10 mouse cellular contexts compared by ENCODE assay signal in the genomic region with DNA sequence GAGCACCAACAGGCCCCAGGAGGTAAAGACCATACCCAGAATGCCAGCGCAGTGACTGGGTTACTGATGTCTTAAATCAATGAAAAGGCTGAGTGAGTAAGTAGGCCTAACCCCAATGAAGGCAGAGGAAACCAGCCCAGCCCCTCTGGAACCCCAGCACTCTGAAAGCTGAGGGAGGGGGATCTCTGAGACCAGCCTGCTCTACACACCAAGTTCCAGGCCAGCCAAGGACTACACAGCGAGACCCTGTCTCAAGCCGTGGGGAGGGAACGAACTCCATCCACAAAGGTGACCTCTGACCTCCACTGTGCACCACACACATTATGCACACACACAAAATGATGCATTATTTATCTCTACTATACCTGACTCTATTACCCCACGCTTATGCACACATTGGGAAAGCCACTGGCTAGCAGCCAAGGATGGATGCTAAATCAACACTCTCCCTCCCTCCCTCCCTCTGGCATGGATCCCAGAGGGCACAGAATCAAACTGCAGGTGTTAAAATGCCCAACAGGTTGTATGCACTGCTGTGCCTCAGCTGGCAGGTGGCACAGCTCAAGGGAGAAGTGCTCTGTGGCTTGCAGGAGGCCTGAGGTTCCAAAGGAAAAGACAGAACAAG. TPM values are rescaled to one million over a fixed set of nuclear protein-coding genes. Genes with fewer than 3 reads are reported as not detected.
DNase-seq lines count a peak whose midpoint lies in the region; ATAC-seq and TF ChIP-seq lines count a peak whose summit lies in the region.
"Had no signal": no experiment of that assay in that cellular context is flagged by ENCODE, and none has a peak within 500 bp of the region (broad histone marks: within the 10 kb centered on the region; RNA-seq: fewer than 3 reads in every experiment).

No protein-coding gene starts in this region.

- H3K4me2 ChIP-seq in hindbrain, embryonic 16.5 days (ENCODE audit: low read length): no peak overlapping the region
- no peak overlapping the region for H3K4me2 ChIP-seq in lung, postnatal 0 days (replicated peaks; ENCODE audit: low read depth, low read length)

- DNase-seq in heart, embryonic 10.5 days (ENCODE audit: low spot score): no peak
- no peak for DNase-seq in heart, adult 2 months
- peak; percentile 52 for DNase-seq in MN1 (ENCODE audit: low spot score)
- peak; percentile 81 for DNase-seq in lung, postnatal 0 days (ENCODE audit: low spot score)
- DNase-seq in thymus, postnatal 0 days (ENCODE audit: low spot score): no peak
- DNase-seq in heart, adult 9 months (ENCODE audit: low spot score in 2 of 2): no peak
- no peak for DNase-seq in left cerebral cortex, adult 11 months (ENCODE audit: low spot score)
- DNase-seq: B cell, adult 2 months had no signal

- no peaks in the 10 kb centered on the region for H3K9me3 ChIP-seq in heart, embryonic 10.5 days
- H3K9me3 ChIP-seq in hindbrain, embryonic 16.5 days (ENCODE audit: control insufficient read depth, low read length): no peaks in the 10 kb centered on the region
- no peaks in the 10 kb centered on the region for H3K9me3 ChIP-seq in lung, postnatal 0 days (ENCODE audit: low read length)

- no peak overlapping the region for H3K9ac ChIP-seq in heart, adult 2 months (ENCODE audit: low read depth, low read length)
- no peak overlapping the region for H3K9ac ChIP-seq in hindbrain, embryonic 16.5 days (ENCODE audit: low read depth, low read length)
- H3K9ac ChIP-seq in lung, postnatal 0 days (replicated peaks; ENCODE audit: low read depth): no peak overlapping the region

- 67% methylated on average over 5 of the region's 5 CpGs for WGBS in heart, embryonic 10.5 days
- 76% methylated on average over 5 of the region's 5 CpGs for WGBS in heart, adult 2 months
- WGBS in hindbrain, embryonic 16.5 days: 50% methylated on average over 5 of the region's 5 CpGs
- WGBS in lung, postnatal 0 days: 41% methylated on average over 5 of the region's 5 CpGs

- no peaks in the 10 kb centered on the region for H3K36me3 ChIP-seq in heart, embryonic 10.5 days
- no peaks in the 10 kb centered on the region for H3K36me3 ChIP-seq in heart, adult 2 months (ENCODE audit: control insufficient read depth, insufficient read depth, low read length)
- H3K36me3 ChIP-seq in hindbrain, embryonic 16.5 days (ENCODE audit: control insufficient read depth, insufficient read depth, low read length): no peaks in the 10 kb centered on the region
- no peaks in the 10 kb centered on the region for H3K36me3 ChIP-seq in lung, postnatal 0 days (ENCODE audit: insufficient read depth, low read length)

- no peak for TF ChIP-seq EP300 in heart, adult 2 months (IDR thresholded peaks at IDR 0.05; ENCODE audit: insufficient read depth, low read depth, low read length)
- no peak for TF ChIP-seq EP300 in lung, postnatal 0 days (IDR thresholded peaks at IDR 0.05)

- peaks cover 73% of the 10 kb centered on the region for H3K4me1 ChIP-seq in heart, embryonic 10.5 days
- no peaks in the 10 kb centered on the region for H3K4me1 ChIP-seq in heart, adult 2 months (ENCODE audit: control insufficient read depth, insufficient read depth, low read length)
- peaks cover 7% of the 10 kb centered on the region; the same call in 1 of the 2 replicates for H3K4me1 ChIP-seq in hindbrain, embryonic 16.5 days (ENCODE audit: control insufficient read depth, insufficient read depth, low read depth, low read length)
- H3K4me1 ChIP-seq in lung, postnatal 0 days (ENCODE audit: insufficient read depth, low read depth, low read length): no peaks in the 10 kb centered on the region

- no peaks in the 10 kb centered on the region for H3K27me3 ChIP-seq in heart, embryonic 10.5 days (ENCODE audit: insufficient read depth, poor library complexity, severe bottlenecking)
- 0 out of 2 replicates have a peak, but pooled peaks cover 2% of the 10 kb centered on the region for H3K27me3 ChIP-seq in heart, adult 2 months (ENCODE audit: control insufficient read depth, insufficient read depth, low read length)
- H3K27me3 ChIP-seq in hindbrain, embryonic 16.5 days (replicated peaks; ENCODE audit: control insufficient read depth, insufficient read depth, low read length): peaks cover 4% of the 10 kb centered on the region
- H3K27me3 ChIP-seq in lung, postnatal 0 days (replicated peaks; ENCODE audit: insufficient read depth, low read length): no peaks in the 10 kb centered on the region

- peak; percentile 9; the same call in 1 of the 2 replicates for ATAC-seq in hindbrain, embryonic 16.5 days
- peak; percentile 88 for ATAC-seq in lung, postnatal 0 days

- no peak overlapping the region for H3K4me3 ChIP-seq in heart, embryonic 10.5 days
- H3K4me3 ChIP-seq in heart, adult 2 months: no peak overlapping the region
- H3K4me3 ChIP-seq in hindbrain, embryonic 16.5 days (ENCODE audit: low read length): no peak overlapping the region
- H3K4me3 ChIP-seq in lung, postnatal 0 days (ENCODE audit: low read depth, low read length): no peak overlapping the region

- no peak for TF ChIP-seq POLR2A in heart, adult 2 months (IDR thresholded peaks at IDR 0.05; ENCODE audit: insufficient read depth, low read depth, low read length)

- intact Hi-C loops in heart, adult 2 months (cut with DNase I): no loop called here

- no peak for TF ChIP-seq CTCF in heart, adult 2 months (IDR thresholded peaks at IDR 0.05)
- TF ChIP-seq CTCF in lung, postnatal 0 days (IDR thresholded peaks at IDR 0.05): no peak; the same call in 1 of the 2 replicates

- peak overlapping the region; percentile 43; the same call in 1 of the 2 replicates for H3K27ac ChIP-seq in heart, embryonic 10.5 days
- no peak overlapping the region for H3K27ac ChIP-seq in heart, adult 2 months
- no peak overlapping the region for H3K27ac ChIP-seq in hindbrain, embryonic 16.5 days (ENCODE audit: low read depth, low read length)
- H3K27ac ChIP-seq in lung, postnatal 0 days (ENCODE audit: low read length): no peak overlapping the region

- no peaks in the 10 kb centered on the region for H3K79me2 ChIP-seq in heart, adult 2 months (replicated peaks; ENCODE audit: control insufficient read depth, insufficient read depth, low read length)

RNA-seq across cellular contexts. Expression of gene Trim71, which starts 9.7 kb away (rescaled TPM):
- 2.4 and 3.1 TPM in 2 replicates for polyA plus RNA-seq in heart, embryonic 10.5 days (2016; fragmentation: Nextera tagmentation; extraction: Ambion mirVana)
- not detected for total RNA-seq in heart, adult 2 months (2021)
- not detected in 2 replicates for polyA plus RNA-seq in heart, adult 2 months (2012; rRNA removed)
- 0.14 and 0.24 TPM in 2 replicates for polyA plus RNA-seq in hindbrain, embryonic 16.5 days (2015; fragmentation: Nextera tagmentation; extraction: Ambion mirVana)
- polyA plus RNA-seq in lung, postnatal 0 days (2015; fragmentation: Nextera tagmentation; extraction: Ambion mirVana): 0.30 and 0.32 TPM in 2 replicates
- polyA plus RNA-seq in thymus, postnatal 0 days (2015; fragmentation: Nextera tagmentation; extraction: Ambion mirVana): 0.01 and 0.03 TPM in 2 replicates
- total RNA-seq: neutrophil, adult 5-6 weeks had no signal

RNA-seq across cellular contexts. Expression of gene C130032M10Rik, which starts 39.0 kb away (rescaled TPM):
- 0.38 and 0.97 TPM in 2 replicates for polyA plus RNA-seq in heart, embryonic 10.5 days (2016; fragmentation: Nextera tagmentation; extraction: Ambion mirVana)
- total RNA-seq in heart, adult 2 months (2021): not detected
- polyA plus RNA-seq in heart, adult 2 months (2012; rRNA removed): not detected in 2 replicates
- polyA plus RNA-seq in hindbrain, embryonic 16.5 days (2015; fragmentation: Nextera tagmentation; extraction: Ambion mirVana): not detected in 2 replicates
- 0.33 TPM in 1 of 2 replicates, not detected in the other for polyA plus RNA-seq in lung, postnatal 0 days (2015; fragmentation: Nextera tagmentation; extraction: Ambion mirVana)
- polyA plus RNA-seq in thymus, postnatal 0 days (2015; fragmentation: Nextera tagmentation; extraction: Ambion mirVana): not detected in 2 replicates
- total RNA-seq: neutrophil, adult 5-6 weeks had no signal

RNA-seq across cellular contexts. Expression of gene Ccr4, which starts 49.8 kb away (rescaled TPM):
- polyA plus RNA-seq in heart, embryonic 10.5 days (2016; fragmentation: Nextera tagmentation; extraction: Ambion mirVana): not detected in 2 replicates
- total RNA-seq in heart, adult 2 months (2021): not detected
- polyA plus RNA-seq in heart, adult 2 months (2012; rRNA removed): not detected in 2 replicates
- not detected in 2 replicates for polyA plus RNA-seq in hindbrain, embryonic 16.5 days (2015; fragmentation: Nextera tagmentation; extraction: Ambion mirVana)
- polyA plus RNA-seq in lung, postnatal 0 days (2015; fragmentation: Nextera tagmentation; extraction: Ambion mirVana): not detected in 2 replicates
- polyA plus RNA-seq in thymus, postnatal 0 days (2015; fragmentation: Nextera tagmentation; extraction: Ambion mirVana): 20.7 and 21.9 TPM in 2 replicates
- total RNA-seq: neutrophil, adult 5-6 weeks had no signal

Comparison
In these comparisons a context has a peak if more than half of its experiments do, and no peak if none do; other contexts are left out.
1. DNase-seq: peak in MN1 (single experiment) and lung, postnatal 0 days (single experiment); none in heart, embryonic 10.5 days (single experiment), heart, adult 2 months (0 of 2), thymus, postnatal 0 days (single experiment), heart, adult 9 months (0 of 2) and left cerebral cortex, adult 11 months (single experiment).
2. RNA of gene Ccr4, which starts 49.8 kb away (polyA plus RNA-seq): 20.7 to 21.9 TPM in thymus, postnatal 0 days; not detected in heart, embryonic 10.5 days, not detected in heart, adult 2 months, not detected in hindbrain, embryonic 16.5 days and not detected in lung, postnatal 0 days; every median in the first group is over 10 times any median in the second.